Mouse (Mus musculus) hindbrain, embryonic 12.5 days (tissue): ENCODE measurements at regions not wholly inside any gene's neighbourhood (a gene's known extent, or its start where the extent isn't known, plus 50 kb on each side); places are given as distances from the start of the nearest gene placed in this dataset.

ENCODE experiments used
- ATAC-seq: fragments of 200-750 bp; cut with Nextera tagmentation; 2 replicates; pipeline ENCODE4 v1.8.0; 2017; ENCODE audit warnings: moderate TSS enrichment; ENCODE audit not compliant: low FRiP score
- H3K27ac ChIP-seq: fragments of 300-500 bp; sonication (generic); 2 replicates; pipeline ENCODE4 v1.5.1; 2016; ENCODE audit warnings: mild to moderate bottlenecking
- H3K27me3 ChIP-seq: fragments of 300-500 bp; sonication (generic); 2 replicates; pipeline ENCODE4 v1.6.1; 2016; ENCODE audit warnings: mild to moderate bottlenecking
- H3K36me3 ChIP-seq: fragments of 300-500 bp; sonication (generic); 2 replicates; pipeline ENCODE4 v1.6.1; 2016; ENCODE audit warnings: mild to moderate bottlenecking
- H3K4me1 ChIP-seq: fragments of 300-500 bp; sonication (generic); 2 replicates; pipeline ENCODE4 v1.6.1; 2016
- H3K4me2 ChIP-seq: fragments of 300-500 bp; sonication (generic); replicated peaks from 2 replicates; pipeline ENCODE4 v1.6.1; 2016; ENCODE audit warnings: mild to moderate bottlenecking
- H3K4me3 ChIP-seq: fragments of 300-500 bp; sonication (generic); 2 replicates; pipeline ENCODE4 v1.5.1; 2016; ENCODE audit warnings: mild to moderate bottlenecking
- H3K9ac ChIP-seq: fragments of 300-500 bp; sonication (generic); 2 replicates; pipeline ENCODE4 v1.6.1; 2016; ENCODE audit warnings: mild to moderate bottlenecking, moderate library complexity
- H3K9me3 ChIP-seq: fragments of 300-500 bp; sonication (generic); replicated peaks from 2 replicates; pipeline ENCODE4 v1.6.1; 2016; ENCODE audit warnings: mild to moderate bottlenecking
- WGBS: fragments of 180-500 bp; shearing (Covaris S2); methylation state at CpG from one replicate; pipeline ENCODE4 v1.1.7; 2016; 5-methylcytosine and 5-hydroxymethylcytosine counted together

- no peak overlapping the region for H3K4me3 ChIP-seq
- no peaks in the 10 kb centered on the region for H3K9me3 ChIP-seq
- 91% methylated on average over 7 of the region's 7 CpGs for WGBS
- H3K27ac ChIP-seq: no peak overlapping the region
- H3K4me1 ChIP-seq: no peaks in the 10 kb centered on the region
- H3K36me3 ChIP-seq: no peaks in the 10 kb centered on the region
- ATAC-seq: no peak
- no peak overlapping the region for H3K4me2 ChIP-seq
- H3K9ac ChIP-seq: no peak overlapping the region
- no peaks in the 10 kb centered on the region for H3K27me3 ChIP-seq
Observed at GRCm38 (mm10) chr3:51118706-51119105, 105.5 kb upstream of the Noct start.

- Histone ChIP-seq H3K36me3 (no peaks in the 10 kb centered on the region), H3K4me3 (no peak overlapping the region), H3K4me2 (no peak overlapping the region), H3K4me1 (no peaks in the 10 kb centered on the region), H3K27me3 (no peaks in the 10 kb centered on the region), H3K27ac (no peak overlapping the region), H3K9ac (no peak overlapping the region; the same call in 1 of the 2 replicates), H3K9me3 (no peaks in the 10 kb centered on the region)
- 90% methylated on average over 12 of the region's 12 CpGs for WGBS
- no peak for ATAC-seq
Observed at GRCm38 (mm10) chr3:51120522-51120921, 103.7 kb upstream of the Noct start.

GRCm38 (mm10) chr3:51121703-51122540, 102.3 kb upstream of the Noct start:
- H3K4me2 ChIP-seq: 0 out of 2 replicates have a peak overlapping the region, but pooled peaks have one; percentile 4

GRCm38 (mm10) chr3:51122541-51122935, 101.7 kb upstream of the Noct start:
- no peaks in the 10 kb centered on the region for H3K9me3 ChIP-seq
- no peak overlapping the region for H3K4me3 ChIP-seq
- no peak overlapping the region for H3K9ac ChIP-seq
- no peaks in the 10 kb centered on the region for H3K36me3 ChIP-seq
- no peaks in the 10 kb centered on the region; the same call in 1 of the 2 replicates for H3K27me3 ChIP-seq
- H3K4me2 ChIP-seq: no peak overlapping the region
- no peaks in the 10 kb centered on the region for H3K4me1 ChIP-seq
- 94% methylated on average over 1 of the region's 1 CpGs for WGBS
- H3K27ac ChIP-seq: no peak overlapping the region
- no peak for ATAC-seq

More at GRCm38 (mm10) chr3:51121703-51122540, 102.3 kb upstream of the Noct start:
- no peaks in the 10 kb centered on the region for H3K36me3 ChIP-seq
- H3K9me3 ChIP-seq: no peaks in the 10 kb centered on the region
- H3K9ac ChIP-seq: no peak overlapping the region
- 32% methylated on average over 9 of the region's 9 CpGs for WGBS
- H3K27ac ChIP-seq: no peak overlapping the region
- no peak overlapping the region for H3K4me3 ChIP-seq
- ATAC-seq: peak; percentile 55
- no peaks in the 10 kb centered on the region for H3K4me1 ChIP-seq
- no peaks in the 10 kb centered on the region; the same call in 1 of the 2 replicates for H3K27me3 ChIP-seq

GRCm38 (mm10) chr3:51127875-51128274, 96.4 kb upstream of the Noct start:
- no peak overlapping the region for H3K4me3 ChIP-seq
- WGBS: 87% methylated on average over 1 of the region's 1 CpGs
- ATAC-seq: no peak
- H3K27ac ChIP-seq: no peak overlapping the region
- no peaks in the 10 kb centered on the region; the same call in 1 of the 2 replicates for H3K27me3 ChIP-seq
- no peak overlapping the region for H3K9ac ChIP-seq
- H3K4me2 ChIP-seq: no peak overlapping the region
- H3K4me1 ChIP-seq: no peaks in the 10 kb centered on the region
- no peaks in the 10 kb centered on the region for H3K9me3 ChIP-seq
- no peaks in the 10 kb centered on the region for H3K36me3 ChIP-seq

- 89% methylated on average over 10 of the region's 10 CpGs for WGBS
Observed at GRCm38 (mm10) chr3:51128491-51129155, 95.6 kb upstream of the Noct start.

GRCm38 (mm10) chr3:51130709-51131108, 93.5 kb upstream of the Noct start:
- Histone ChIP-seq H3K4me2 (no peak overlapping the region), H3K9me3 (no peaks in the 10 kb centered on the region), H3K27ac (no peak overlapping the region), H3K4me1 (no peaks in the 10 kb centered on the region), H3K4me3 (no peak overlapping the region), H3K27me3 (no peaks in the 10 kb centered on the region; the same call in 1 of the 2 replicates), H3K36me3 (no peaks in the 10 kb centered on the region), H3K9ac (no peak overlapping the region)
- 89% methylated on average over 5 of the region's 5 CpGs for WGBS
- no peak for ATAC-seq

More at GRCm38 (mm10) chr3:51128491-51129155, 95.6 kb upstream of the Noct start:
- Histone ChIP-seq H3K27ac (no peak overlapping the region), H3K9me3 (no peaks in the 10 kb centered on the region), H3K9ac (no peak overlapping the region), H3K27me3 (no peaks in the 10 kb centered on the region; the same call in 1 of the 2 replicates), H3K36me3 (no peaks in the 10 kb centered on the region), H3K4me2 (no peak overlapping the region), H3K4me3 (no peak overlapping the region), H3K4me1 (no peaks in the 10 kb centered on the region)
- no peak for ATAC-seq

- Histone ChIP-seq H3K27ac (no peak overlapping the region), H3K4me1 (no peaks in the 10 kb centered on the region; the same call in 1 of the 2 replicates), H3K4me2 (no peak overlapping the region), H3K9ac (no peak overlapping the region), H3K36me3 (no peaks in the 10 kb centered on the region), H3K4me3 (no peak overlapping the region), H3K27me3 (no peaks in the 10 kb centered on the region; the same call in 1 of the 2 replicates), H3K9me3 (no peaks in the 10 kb centered on the region)
- 78% methylated on average over 3 of the region's 3 CpGs for WGBS
- ATAC-seq: no peak
Observed at GRCm38 (mm10) chr3:51131341-51131740, 92.9 kb upstream of the Noct start.

GRCm38 (mm10) chr3:51132736-51133135, 91.5 kb upstream of the Noct start:
- Histone ChIP-seq H3K27me3 (no peaks in the 10 kb centered on the region), H3K4me2 (no peak overlapping the region), H3K27ac (no peak overlapping the region), H3K36me3 (no peaks in the 10 kb centered on the region), H3K9ac (no peak overlapping the region), H3K4me3 (no peak overlapping the region), H3K9me3 (no peaks in the 10 kb centered on the region), H3K4me1 (peaks cover 3% of the 10 kb centered on the region; the same call in 1 of the 2 replicates)
- no peak for ATAC-seq
- 84% methylated on average over 5 of the region's 5 CpGs for WGBS

- H3K27me3 ChIP-seq: no peaks in the 10 kb centered on the region
- peaks cover 3% of the 10 kb centered on the region; the same call in 1 of the 2 replicates for H3K4me1 ChIP-seq
- no peak overlapping the region for H3K9ac ChIP-seq
- no peak overlapping the region for H3K4me2 ChIP-seq
- ATAC-seq: no peak
- no peaks in the 10 kb centered on the region for H3K36me3 ChIP-seq
- H3K4me3 ChIP-seq: no peak overlapping the region
- no peak overlapping the region for H3K27ac ChIP-seq
- WGBS: 64% methylated on average over 5 of the region's 5 CpGs
- H3K9me3 ChIP-seq: no peaks in the 10 kb centered on the region
Observed at GRCm38 (mm10) chr3:51135581-51135980, 88.7 kb upstream of the Noct start.

- no peak for ATAC-seq
- H3K9ac ChIP-seq: no peak overlapping the region
- peaks cover 3% of the 10 kb centered on the region; the same call in 1 of the 2 replicates for H3K4me1 ChIP-seq
- H3K36me3 ChIP-seq: no peaks in the 10 kb centered on the region
- no peaks in the 10 kb centered on the region for H3K9me3 ChIP-seq
- 73% methylated on average over 7 of the region's 8 CpGs for WGBS
- no peak overlapping the region for H3K4me3 ChIP-seq
- no peak overlapping the region for H3K27ac ChIP-seq
- no peak overlapping the region for H3K4me2 ChIP-seq
- H3K27me3 ChIP-seq: no peaks in the 10 kb centered on the region
Observed at GRCm38 (mm10) chr3:51137730-51138312, 86.4 kb upstream of the Noct start.

GRCm38 (mm10) chr3:51145985-51146384, 78.3 kb upstream of the Noct start:
- whole genome bisulfite sequencing: 89% methylated on average over 2 of the region's 2 CpGs
- H3K9ac ChIP-seq: no peak overlapping the region

More at GRCm38 (mm10) chr3:51145985-51146384, 78.3 kb upstream of the Noct start:
- H3K27me3 ChIP-seq: no peaks in the 10 kb centered on the region
- no peak for ATAC-seq
- no peak overlapping the region for H3K27ac ChIP-seq
- H3K4me2 ChIP-seq: no peak overlapping the region
- no peaks in the 10 kb centered on the region for H3K36me3 ChIP-seq
- H3K9me3 ChIP-seq: no peaks in the 10 kb centered on the region
- no peaks in the 10 kb centered on the region for H3K4me1 ChIP-seq
- H3K4me3 ChIP-seq: no peak overlapping the region
